Mouse (Mus musculus): ENCODE measurements around the gene Saysd1. TPM values are rescaled to one million over a fixed set of nuclear protein-coding genes. Genes with fewer than 3 reads are reported as not detected.
A peak's percentile ranks its signal among the peaks of the same experiment; 100 is the strongest.

Gene Saysd1
- polyA plus RNA-seq (2016; fragmentation: Nextera tagmentation; extraction: Ambion mirVana): 10.2 and 11.3 TPM in 2 replicates

DNA sequence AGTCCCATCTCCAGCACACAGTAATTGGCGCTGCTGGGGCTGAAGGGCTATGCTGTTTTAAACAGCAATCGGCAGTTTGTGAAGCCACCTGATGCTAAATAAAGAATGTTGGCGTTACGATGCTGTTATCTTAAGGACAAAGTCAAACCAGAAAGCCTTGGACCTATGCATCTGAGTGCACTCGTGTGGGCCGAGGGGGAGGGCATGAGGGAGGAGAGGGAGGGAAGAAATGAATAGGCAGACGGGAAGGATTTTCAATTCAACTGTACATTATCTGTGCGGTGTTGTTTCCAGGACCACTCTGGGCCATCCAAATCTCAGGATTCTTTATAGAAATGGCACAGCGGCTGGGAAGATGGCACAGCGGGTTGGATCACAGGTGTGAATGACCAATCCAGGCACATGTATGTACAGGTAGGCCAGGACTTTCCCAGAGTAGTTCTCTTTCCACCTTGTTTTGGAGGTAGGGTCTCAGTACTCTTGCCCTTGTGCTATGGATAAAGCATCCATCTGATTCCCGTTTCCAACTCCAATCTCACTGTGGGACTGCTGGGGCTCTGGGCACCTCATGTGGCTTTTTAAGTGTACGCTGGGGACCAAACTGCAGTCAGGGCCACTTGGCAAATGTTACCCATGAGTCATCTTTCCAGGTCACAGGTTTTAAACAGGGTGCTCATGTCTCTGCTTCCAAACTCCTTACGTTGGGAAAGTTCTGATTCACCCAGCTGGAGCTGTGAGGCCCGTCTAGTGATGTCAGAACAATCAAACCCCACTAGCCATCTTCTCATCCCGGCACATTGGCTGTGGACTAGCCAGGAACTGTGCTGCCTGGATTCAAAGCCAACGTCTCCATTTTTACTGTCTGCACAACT, at the start of gene Saysd1:
Saysd1 (minus strand) TSS at position 51 of the 872 bp plus-strand sequence.
- no peaks in the 10 kb centered on the region for H3K27me3 ChIP-seq (ENCODE audit: low read depth, poor library complexity, severe bottlenecking)
- 0 out of 2 replicates have a peak within 1 kb of the TSS, but pooled peaks have one; percentile 0 for H3K27ac ChIP-seq (replicated peaks)
- DNase-seq (ENCODE audit: low spot score): no peak
- H3K36me3 ChIP-seq: peaks cover 32% of the 10 kb centered on the region
- H3K4me1 ChIP-seq: peaks cover 6% of the 10 kb centered on the region
- WGBS: 89% methylated on average over 16 of the region's 16 CpGs
- no peak within 1 kb of the TSS for H3K4me3 ChIP-seq
- no peaks in the 10 kb centered on the region for H3K9me3 ChIP-seq (replicated peaks)

DNA sequence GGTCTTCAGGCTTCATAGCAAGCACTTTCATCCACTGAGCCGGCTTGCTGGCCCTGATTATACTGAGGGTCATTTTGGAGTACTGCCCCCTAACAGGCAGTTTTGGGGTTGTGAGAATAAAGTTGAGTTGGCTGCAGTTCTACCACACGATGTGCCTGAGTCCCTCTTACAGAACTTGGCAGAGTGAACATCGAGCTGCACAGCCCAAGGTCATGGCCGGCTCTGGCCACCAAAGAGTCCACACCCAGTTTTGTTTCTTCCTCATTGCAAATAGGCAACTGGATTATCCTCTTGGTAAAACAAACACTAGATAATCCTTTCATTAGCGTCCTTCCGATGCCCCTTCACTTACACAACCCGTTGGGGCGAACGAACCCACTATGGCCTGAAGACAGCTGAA, 47.1 kb upstream of the Saysd1 start:
- Histone ChIP-seq H3K4me1 (peaks cover 28% of the 10 kb centered on the region), H3K27me3 (ENCODE audit: low read depth, poor library complexity, severe bottlenecking) (peaks cover 10% of the 10 kb centered on the region), H3K36me3 (no peaks in the 10 kb centered on the region), H3K9me3 (replicated peaks) (no peaks in the 10 kb centered on the region), H3K27ac (replicated peaks) (no peak overlapping the region), H3K4me3 (no peak overlapping the region)
- DNase-seq (ENCODE audit: low spot score): no peak
- 71% methylated on average over 9 of the region's 9 CpGs for WGBS

DNA sequence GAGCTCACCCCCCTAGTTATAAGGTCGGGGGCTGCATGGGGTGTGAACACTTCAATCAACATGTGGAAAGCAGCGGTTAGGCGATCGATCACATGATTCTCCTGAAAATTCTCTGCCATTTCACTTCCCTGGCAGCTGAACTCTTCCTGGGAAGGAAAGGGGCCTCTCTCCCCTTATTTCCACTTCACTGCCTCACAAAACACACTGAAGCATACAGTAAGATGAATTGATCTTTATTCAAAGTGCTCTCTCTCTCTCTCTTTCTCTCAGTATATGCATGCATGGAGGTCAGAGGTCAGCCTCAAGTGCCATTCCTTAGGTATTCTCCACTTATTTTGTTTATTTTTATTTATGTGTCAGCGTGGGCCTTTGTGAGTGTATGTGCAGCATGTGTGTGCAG, 45.4 kb upstream of the Saysd1 start:
- DNase-seq (ENCODE audit: low spot score): no peak
- Histone ChIP-seq H3K27me3 (ENCODE audit: low read depth, poor library complexity, severe bottlenecking) (peaks cover 22% of the 10 kb centered on the region), H3K4me1 (peaks cover 45% of the 10 kb centered on the region), H3K27ac (replicated peaks) (peak overlapping the region; percentile 18; the same call in 1 of the 2 replicates), H3K4me3 (no peak overlapping the region), H3K9me3 (replicated peaks) (no peaks in the 10 kb centered on the region), H3K36me3 (no peaks in the 10 kb centered on the region)
- WGBS: 69% methylated on average over 5 of the region's 5 CpGs

DNA sequence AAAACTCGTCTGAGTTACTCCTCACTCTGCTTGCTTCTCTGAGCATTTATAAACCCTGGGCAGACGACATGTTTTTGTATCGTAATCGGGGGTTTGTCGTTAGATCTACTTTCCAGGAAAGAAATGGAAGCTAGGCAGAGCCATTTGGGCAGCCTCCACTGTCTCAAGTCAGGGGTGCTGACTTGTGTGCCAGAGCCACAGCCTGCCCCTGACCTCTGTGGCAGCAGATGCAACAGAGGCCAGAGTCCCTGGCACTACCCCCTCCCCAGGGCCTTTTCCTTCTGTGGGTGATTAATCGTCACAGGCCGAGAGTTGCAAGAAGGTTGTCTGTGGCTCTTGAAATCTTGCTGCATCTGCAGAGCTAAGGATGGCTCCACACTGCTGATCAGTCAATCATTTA, 44.3 kb upstream of the Saysd1 start:
- Histone ChIP-seq H3K4me1 (peaks cover 56% of the 10 kb centered on the region), H3K27ac (replicated peaks) (no peak overlapping the region), H3K27me3 (ENCODE audit: low read depth, poor library complexity, severe bottlenecking) (peaks cover 22% of the 10 kb centered on the region), H3K9me3 (replicated peaks) (no peaks in the 10 kb centered on the region), H3K36me3 (no peaks in the 10 kb centered on the region), H3K4me3 (no peak overlapping the region)
- WGBS: 89% methylated on average over 7 of the region's 7 CpGs
- DNase-seq (ENCODE audit: low spot score): no peak

DNA sequence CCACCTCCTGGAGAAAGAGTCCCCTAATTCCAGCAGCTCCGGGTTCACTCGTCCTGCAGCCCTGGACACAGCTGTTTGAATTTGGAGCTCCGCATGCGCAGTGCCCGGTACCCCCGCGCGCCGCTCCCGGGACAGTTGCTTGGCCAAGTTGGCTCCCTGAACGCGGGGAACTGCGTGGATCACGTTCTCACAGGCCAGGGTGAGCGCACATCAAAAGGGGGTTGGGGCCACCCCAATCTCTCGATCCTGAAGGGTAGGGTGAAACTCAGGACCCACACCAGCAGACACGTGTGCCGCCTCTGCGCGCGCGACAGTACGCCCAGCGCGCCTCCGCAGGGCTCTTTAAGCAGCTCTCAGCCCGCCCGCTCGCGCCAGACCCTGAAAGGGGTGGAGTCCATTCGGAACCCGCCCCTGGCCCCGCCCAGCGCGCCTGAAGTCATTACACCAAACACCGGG, 43.2 kb upstream of the Saysd1 start, which contains the start of gene Kcnk5:
Kcnk5 (minus strand) TSS at position 344 of the 456 bp plus-strand sequence.
- H3K27ac ChIP-seq (replicated peaks): peak within 1 kb of the TSS; percentile 89
- H3K36me3 ChIP-seq: no peaks in the 10 kb centered on the region; the same call in 1 of the 2 replicates
- peaks cover 62% of the 10 kb centered on the region for H3K4me1 ChIP-seq
- peak; percentile 92 for DNase-seq (ENCODE audit: low spot score)
- no peaks in the 10 kb centered on the region for H3K9me3 ChIP-seq (replicated peaks)
- H3K27me3 ChIP-seq (ENCODE audit: low read depth, poor library complexity, severe bottlenecking): peaks cover 22% of the 10 kb centered on the region
- WGBS: under 1% methylated on average over 36 of the region's 36 CpGs
- H3K4me3 ChIP-seq: peak within 1 kb of the TSS; percentile 72

DNA sequence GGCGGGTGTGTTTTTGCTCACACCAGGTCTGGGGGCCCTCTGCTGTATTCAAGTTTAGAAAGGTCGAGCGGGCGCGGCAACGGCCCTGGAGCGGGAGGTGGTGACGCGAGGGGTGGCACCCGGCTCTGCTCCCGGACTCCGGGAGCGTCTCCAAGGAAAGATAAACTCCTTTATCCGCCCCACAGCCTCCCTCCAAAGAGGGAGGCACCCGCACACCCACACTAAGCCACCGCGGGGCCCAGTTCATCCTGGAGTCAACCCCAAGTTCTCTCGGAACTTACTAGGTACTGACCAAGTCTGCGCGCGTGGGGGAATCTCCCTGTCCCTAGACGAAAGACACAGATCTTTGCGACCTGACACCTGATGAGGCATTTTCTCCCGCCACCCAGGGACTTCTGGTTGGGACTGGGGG, 42.4 kb upstream of the Saysd1 start:
- under 1% methylated on average over 24 of the region's 24 CpGs for WGBS
- no peaks in the 10 kb centered on the region; the same call in 1 of the 2 replicates for H3K36me3 ChIP-seq
- DNase-seq (ENCODE audit: low spot score): peak; percentile 47
- peaks cover 62% of the 10 kb centered on the region for H3K4me1 ChIP-seq
- peak overlapping the region; percentile 89 for H3K27ac ChIP-seq (replicated peaks)
- H3K4me3 ChIP-seq: peak overlapping the region; percentile 72
- peaks cover 22% of the 10 kb centered on the region for H3K27me3 ChIP-seq (ENCODE audit: low read depth, poor library complexity, severe bottlenecking)
- no peaks in the 10 kb centered on the region for H3K9me3 ChIP-seq (replicated peaks)

DNA sequence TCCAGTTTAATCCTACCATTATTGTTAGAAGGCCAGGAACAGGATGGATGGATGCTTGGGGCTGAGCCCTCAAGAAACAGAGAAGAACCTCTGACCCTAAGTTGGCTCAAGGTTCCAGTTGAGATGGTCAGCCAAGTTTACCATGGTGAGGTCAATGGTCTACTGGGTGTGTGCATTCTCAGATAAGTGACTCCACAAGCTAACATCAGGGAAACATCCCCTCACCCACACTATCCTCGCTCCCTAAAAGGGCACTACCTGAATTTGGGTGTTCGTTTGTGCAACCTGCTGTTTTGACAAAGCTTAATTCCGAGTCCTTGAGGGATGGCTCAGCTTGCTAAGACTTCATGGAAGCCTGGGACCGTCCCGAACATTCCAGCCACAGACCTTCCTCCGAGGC, 42.0 kb upstream of the Saysd1 start:
- peaks cover 62% of the 10 kb centered on the region for H3K4me1 ChIP-seq
- no peaks in the 10 kb centered on the region for H3K9me3 ChIP-seq (replicated peaks)
- peaks cover 1% of the 10 kb centered on the region; the same call in 1 of the 2 replicates for H3K36me3 ChIP-seq
- WGBS: 12% methylated on average over 6 of the region's 6 CpGs
- peak overlapping the region; percentile 89 for H3K27ac ChIP-seq (replicated peaks)
- DNase-seq (ENCODE audit: low spot score): no peak
- H3K27me3 ChIP-seq (ENCODE audit: low read depth, poor library complexity, severe bottlenecking): peaks cover 22% of the 10 kb centered on the region
- H3K4me3 ChIP-seq: peak overlapping the region; percentile 72

DNA sequence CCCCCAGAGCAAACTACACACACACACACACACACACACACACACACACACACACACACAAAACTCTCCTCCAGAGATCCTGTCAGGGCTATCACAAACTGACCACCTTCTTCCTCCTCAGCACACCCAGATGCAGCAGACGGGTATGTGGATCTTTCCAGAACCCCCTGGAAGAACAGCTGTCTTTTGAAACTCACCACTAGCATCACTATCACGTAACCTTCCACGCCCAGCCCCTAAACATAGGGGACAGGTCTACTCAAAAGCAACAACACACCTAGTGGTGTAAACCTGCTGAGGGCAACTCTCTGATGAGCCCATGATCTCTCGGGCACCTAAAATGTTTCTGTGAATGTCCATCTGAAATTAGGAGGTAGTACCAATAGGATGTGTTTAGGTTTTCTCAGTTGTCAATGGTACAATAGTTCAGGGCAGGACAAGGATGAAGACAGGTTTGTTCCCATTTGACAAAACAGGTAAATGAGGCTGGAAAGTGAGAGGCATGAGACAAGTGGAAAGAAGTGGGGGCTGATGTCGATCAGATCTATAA, 41.5 kb upstream of the Saysd1 start:
- Histone ChIP-seq H3K4me3 (peak overlapping the region; percentile 72), H3K4me1 (peaks cover 62% of the 10 kb centered on the region), H3K27me3 (ENCODE audit: low read depth, poor library complexity, severe bottlenecking) (peaks cover 22% of the 10 kb centered on the region), H3K9me3 (replicated peaks) (no peaks in the 10 kb centered on the region), H3K27ac (replicated peaks) (0 out of 2 replicates have a peak overlapping the region, but pooled peaks have one; percentile 17), H3K36me3 (peaks cover 3% of the 10 kb centered on the region; the same call in 1 of the 2 replicates)
- WGBS: 72% methylated on average over 5 of the region's 5 CpGs
- DNase-seq (ENCODE audit: low spot score): no peak

DNA sequence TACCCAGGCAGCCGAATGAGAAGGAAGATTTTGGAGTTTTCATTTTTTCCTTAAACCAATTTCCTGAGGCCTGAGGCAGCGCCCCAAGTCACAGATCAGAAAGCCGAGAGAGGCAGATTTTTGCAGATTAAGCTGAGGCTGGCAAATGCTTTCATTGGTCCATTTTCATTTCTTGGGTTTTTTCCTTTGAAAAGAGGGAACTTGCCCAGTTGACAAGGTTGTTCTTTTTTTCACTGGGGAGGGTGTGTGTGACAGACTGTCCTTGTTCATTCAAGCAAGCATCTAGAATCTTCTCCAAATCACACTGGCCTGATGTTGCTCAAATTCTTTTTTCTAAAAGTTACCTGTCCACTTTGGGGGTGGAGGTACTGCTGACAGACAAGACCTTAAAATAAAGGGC, 40.7 kb upstream of the Saysd1 start:
- Histone ChIP-seq H3K4me1 (peaks cover 60% of the 10 kb centered on the region), H3K4me3 (peak overlapping the region; percentile 72), H3K27ac (replicated peaks) (peak overlapping the region; percentile 46; the same call in 1 of the 2 replicates), H3K27me3 (ENCODE audit: low read depth, poor library complexity, severe bottlenecking) (peaks cover 22% of the 10 kb centered on the region), H3K36me3 (peaks cover 3% of the 10 kb centered on the region; the same call in 1 of the 2 replicates), H3K9me3 (replicated peaks) (no peaks in the 10 kb centered on the region)
- no peak for DNase-seq (ENCODE audit: low spot score)
- 22% methylated on average over 3 of the region's 3 CpGs for WGBS

DNA sequence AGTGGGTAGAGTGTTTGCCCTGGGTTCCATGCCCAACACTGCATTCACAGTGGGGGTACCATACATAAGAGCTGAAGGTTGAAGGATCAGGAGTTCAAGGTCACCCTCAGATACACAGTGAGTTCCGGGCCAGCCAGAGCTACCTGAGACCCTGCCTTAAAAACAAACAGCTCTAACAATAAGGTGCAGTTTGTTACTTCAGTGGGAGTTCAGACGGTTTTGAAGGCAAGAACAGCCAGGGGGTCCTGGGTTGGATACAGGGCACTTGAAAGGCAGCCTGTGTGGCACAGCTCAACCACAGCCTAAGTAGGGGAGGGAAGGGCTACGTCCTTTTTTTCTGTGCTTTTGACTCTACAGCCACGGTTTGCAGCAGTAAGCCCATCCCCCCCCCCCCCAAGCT, 40.3 kb upstream of the Saysd1 start:
- Histone ChIP-seq H3K4me3 (peak overlapping the region; percentile 72), H3K9me3 (replicated peaks) (no peaks in the 10 kb centered on the region), H3K4me1 (peaks cover 55% of the 10 kb centered on the region), H3K27me3 (ENCODE audit: low read depth, poor library complexity, severe bottlenecking) (peaks cover 22% of the 10 kb centered on the region), H3K36me3 (peaks cover 3% of the 10 kb centered on the region; the same call in 1 of the 2 replicates), H3K27ac (replicated peaks) (peak overlapping the region; percentile 46)
- no peak for DNase-seq (ENCODE audit: low spot score)
- WGBS: 10% methylated on average over 4 of the region's 4 CpGs

DNA sequence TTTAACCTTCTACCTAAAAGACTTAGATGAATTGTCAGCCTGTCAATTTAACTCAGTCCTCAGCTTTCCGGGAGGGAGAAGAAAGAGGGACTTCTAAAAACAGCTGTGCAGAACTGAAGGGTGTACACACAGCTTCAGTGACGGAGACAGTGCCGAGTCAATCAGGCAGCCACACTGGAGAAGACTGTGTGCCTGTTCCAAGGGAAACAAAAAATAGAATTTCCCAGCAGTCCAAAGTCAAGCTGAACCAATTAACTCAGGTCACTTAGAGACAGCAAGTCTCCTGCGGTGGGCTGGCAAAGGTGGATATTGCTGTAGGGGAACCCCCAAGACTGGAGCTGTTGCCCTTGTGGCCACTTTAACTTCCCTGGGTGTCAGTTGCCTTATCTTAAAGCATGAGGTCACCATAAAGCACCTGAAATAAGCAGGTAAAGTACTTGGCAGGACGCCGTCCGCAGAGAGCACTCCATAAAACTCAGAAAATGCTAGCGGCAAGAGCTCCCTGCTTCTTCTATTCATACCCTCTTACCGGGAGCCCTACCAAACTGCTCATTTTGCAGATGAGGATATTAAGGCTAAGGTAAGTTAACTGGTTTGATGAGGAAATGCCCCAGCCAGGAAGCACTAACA, 39.3 kb upstream of the Saysd1 start:
- Histone ChIP-seq H3K4me3 (no peak overlapping the region), H3K9me3 (replicated peaks) (no peaks in the 10 kb centered on the region), H3K36me3 (peaks cover 3% of the 10 kb centered on the region; the same call in 1 of the 2 replicates), H3K27me3 (ENCODE audit: low read depth, poor library complexity, severe bottlenecking) (peaks cover 18% of the 10 kb centered on the region), H3K27ac (replicated peaks) (no peak overlapping the region), H3K4me1 (peaks cover 51% of the 10 kb centered on the region)
- WGBS: 78% methylated on average over 9 of the region's 9 CpGs
- DNase-seq (ENCODE audit: low spot score): no peak

DNA sequence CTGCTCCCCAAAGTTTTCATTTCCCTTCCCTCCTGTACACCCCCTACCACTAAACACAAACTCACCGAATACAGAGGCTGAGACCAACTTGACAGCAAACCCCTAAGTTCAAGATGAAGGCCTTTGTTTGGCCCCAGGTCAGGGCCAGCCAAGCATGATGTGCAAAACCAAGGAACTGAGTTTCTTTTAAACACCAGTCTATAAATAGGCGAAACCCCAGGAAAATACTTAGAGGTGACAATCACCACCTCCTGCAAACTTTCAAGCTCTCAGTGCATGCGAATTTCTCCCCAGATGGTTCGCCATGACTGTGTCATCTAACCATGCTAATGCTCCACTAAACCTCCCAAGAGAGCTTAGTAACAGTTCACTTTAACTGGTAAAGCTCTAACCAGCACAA, 37.4 kb upstream of the Saysd1 start:
- Histone ChIP-seq H3K4me3 (no peak overlapping the region), H3K36me3 (peaks cover 3% of the 10 kb centered on the region; the same call in 1 of the 2 replicates), H3K27ac (replicated peaks) (no peak overlapping the region), H3K9me3 (replicated peaks) (no peaks in the 10 kb centered on the region), H3K4me1 (peaks cover 36% of the 10 kb centered on the region), H3K27me3 (ENCODE audit: low read depth, poor library complexity, severe bottlenecking) (peaks cover 14% of the 10 kb centered on the region)
- WGBS: 87% methylated on average over 4 of the region's 4 CpGs
- no peak for DNase-seq (ENCODE audit: low spot score)
